Mouse (Mus musculus) lung, postnatal 25 days (tissue): ENCODE data around the gene Hacd2.
A peak's percentile ranks its signal among the peaks of the same experiment; 100 is the strongest.

Source experiments
- DNase-seq: peaks from one replicate; pipeline ENCODE4 v3.0.0; 2022; ENCODE audit warnings: low spot score

Gene Hacd2

DNA sequence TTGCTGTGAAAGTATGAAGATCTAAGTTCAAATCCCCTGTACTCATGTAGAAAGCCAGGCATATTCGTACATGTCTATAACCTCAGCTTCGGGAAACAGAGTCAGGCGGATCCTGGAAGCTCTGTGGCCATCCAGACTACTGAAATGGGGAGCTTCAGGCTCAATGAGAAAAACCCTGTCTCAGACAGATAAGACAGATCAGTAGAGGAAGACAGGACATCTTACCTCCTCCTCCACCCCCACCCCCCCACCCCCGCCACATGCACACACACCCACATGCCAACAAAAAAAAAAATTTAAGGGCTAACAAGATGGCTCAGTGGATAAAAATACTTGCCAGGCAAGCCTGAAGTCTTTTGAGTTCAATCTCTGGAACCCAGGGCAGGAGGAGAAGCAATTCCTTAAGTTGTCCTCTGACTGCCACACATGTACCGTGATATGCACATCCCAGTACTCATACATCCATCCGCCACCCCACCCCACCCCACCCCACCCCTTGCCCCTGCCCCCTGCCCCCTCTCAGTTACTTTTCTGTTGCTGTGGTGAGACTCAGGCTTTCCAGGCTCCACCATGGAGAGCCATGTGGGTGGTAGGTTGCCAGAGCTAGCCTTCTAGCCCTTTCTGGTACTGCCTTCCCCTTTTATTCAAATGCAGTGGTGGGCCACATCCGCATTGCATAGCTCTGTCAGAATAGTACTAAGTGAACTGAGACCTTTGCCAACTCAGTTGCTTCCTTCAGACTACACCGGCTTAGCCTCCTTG is 32.4 kb downstream of the Hacd2 start:
- DNase-seq = no peak

DNA sequence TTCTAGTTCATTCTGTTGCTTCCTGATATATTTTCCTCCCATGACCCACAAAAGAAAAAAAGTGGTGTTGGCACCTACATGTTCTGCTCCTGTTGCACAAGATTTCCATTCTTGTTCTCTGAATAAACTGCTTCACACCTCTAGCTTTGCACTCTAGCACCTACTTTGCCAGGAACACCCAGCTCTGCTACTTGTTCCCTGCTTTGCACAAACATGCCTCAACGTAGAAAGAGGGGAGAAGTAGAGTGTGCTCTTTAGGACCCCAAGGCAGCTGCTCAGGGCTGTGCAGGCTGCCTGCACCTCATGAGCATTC is 32.9 kb downstream of the Hacd2 start:
- peak; percentile 41 for DNase-seq

DNA sequence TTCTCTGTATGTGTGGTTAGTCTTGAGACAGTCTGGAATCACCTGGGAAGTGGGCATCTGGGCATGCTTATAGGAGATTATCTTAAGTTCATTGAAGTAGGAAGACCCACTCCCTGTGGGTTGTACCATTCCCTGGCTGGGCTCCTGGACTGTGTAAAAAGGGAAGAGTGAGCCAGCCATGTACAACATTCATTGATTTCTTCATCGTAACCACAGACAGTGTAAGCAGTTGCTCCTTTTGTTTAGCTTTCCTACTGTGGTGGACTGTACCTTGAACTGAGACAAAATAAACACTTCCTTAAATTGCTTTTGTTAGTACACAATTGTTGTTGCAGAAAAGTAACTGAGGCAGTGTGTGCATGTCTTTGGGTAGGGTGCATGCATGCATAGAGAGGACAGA is 33.6 kb downstream of the Hacd2 start:
- DNase-seq = no peak

DNA sequence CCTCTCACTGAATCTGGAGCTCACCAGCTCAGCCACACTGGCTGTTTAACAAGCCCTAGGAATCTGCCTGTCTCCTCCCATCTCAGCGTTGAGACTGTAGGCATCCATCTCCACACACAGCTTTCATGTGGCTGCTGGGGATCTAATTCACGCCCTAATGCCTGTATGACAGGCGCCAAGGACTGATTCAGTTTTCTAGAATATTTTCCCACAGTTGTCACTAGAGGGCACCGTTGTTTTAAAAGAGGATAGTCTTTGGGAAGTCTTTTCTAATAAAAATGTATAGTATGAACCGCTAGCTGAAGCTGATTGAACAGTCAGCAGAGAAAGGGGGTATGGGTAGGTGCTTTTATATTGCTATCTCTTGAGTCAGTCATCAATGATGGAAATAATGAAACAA is 34.1 kb downstream of the Hacd2 start:
- peak; percentile 34 for DNase-seq

DNA sequence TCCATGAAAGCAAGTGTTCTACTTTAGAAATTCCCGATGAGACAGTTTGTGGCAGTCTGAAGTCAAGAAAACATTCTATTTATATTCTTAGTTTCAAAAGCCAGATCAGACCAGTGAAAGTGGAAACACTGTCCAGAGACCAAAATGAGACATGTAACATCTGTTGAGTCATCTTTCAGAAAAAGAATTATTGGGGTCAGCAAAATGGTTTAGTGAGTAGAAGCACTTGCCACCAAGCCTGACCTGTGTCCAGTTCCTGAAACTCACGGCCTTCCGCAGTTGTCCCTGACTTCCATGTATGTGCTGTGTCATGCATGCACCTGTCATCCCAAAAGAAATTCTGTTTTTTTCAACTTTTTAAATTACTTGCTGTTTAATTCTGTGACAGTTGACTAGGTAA is 34.6 kb downstream of the Hacd2 start:
- no peak for DNase-seq

DNA sequence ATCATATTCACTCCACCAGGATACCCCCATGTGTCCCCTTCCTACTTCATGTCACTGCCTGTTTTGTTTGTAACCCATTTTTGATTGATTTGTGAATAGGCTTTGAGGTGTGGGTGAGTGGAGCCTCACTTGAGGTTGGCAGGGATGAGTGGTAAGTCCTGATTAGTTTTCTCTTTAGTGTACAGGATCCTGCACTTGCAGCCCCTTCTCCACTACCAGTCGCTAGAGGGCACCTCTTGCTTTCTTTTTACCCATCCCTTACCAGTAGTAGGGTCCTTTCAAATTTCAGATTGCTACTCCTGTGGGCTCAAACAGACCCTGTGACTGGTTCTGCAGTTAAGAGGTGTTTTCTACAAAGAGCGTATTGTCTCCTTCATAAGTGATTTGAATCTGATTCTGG is 38.8 kb downstream of the Hacd2 start:
- peak; percentile 7 for DNase-seq

DNA sequence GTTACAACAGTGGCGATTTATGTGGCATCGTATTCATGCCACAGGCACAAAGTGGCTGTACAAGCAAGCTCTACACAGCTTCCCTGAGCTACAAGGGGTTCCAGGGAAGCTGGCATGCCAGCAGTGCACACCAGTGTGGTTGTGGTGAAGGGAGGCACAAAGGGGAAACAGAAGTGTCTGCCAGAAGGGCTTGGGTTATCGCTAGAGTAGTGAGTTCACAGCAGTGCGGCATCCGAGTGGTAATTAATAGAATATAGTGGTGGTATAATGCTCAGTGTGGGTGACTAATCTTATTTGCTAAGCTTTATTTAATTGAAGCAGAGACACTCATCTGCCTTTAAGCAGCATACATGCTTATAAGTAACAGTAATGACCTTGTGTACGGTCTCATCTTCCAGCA is 43.5 kb downstream of the Hacd2 start:
- DNase-seq = no peak

DNA sequence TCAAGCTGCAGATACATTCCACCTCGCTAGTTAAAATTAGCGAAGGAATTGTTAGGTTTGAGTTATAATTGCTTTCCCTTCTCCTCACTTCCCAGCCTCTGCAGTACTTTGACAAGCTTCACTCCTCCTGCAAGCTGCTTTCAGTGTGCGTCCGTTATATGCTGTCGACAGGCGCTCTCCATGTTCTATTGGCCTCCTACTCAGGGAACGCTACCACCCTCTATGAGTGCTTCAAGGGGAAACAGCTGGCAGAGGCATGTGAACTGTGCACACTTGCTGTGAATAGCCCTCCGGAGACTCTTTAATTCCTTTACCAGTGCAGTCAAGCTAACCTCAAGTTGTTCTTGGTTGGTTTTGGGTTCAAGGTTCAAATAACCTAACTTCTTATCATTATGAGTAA is 44.9 kb downstream of the Hacd2 start:
- peak; percentile 20 for DNase-seq

DNA sequence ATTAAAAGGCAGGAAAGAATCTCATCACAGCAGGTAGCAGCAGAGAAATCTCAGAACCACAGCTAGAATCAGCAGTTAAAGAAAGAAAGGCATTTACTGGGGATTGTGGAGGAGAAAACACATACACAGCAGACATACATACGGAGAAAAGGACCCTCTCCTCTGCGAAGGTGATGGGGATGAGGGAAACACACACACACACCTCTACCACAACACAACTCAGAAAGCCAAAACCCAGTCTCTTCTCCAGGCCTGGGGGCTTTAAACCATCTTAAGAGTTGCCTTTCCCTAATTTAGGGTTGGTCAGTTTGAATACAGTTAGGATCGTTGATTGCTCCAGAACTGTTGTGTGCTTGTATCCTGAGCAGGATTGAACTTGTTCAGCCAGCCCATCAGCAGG is 45.4 kb downstream of the Hacd2 start:
- no peak for DNase-seq

DNA sequence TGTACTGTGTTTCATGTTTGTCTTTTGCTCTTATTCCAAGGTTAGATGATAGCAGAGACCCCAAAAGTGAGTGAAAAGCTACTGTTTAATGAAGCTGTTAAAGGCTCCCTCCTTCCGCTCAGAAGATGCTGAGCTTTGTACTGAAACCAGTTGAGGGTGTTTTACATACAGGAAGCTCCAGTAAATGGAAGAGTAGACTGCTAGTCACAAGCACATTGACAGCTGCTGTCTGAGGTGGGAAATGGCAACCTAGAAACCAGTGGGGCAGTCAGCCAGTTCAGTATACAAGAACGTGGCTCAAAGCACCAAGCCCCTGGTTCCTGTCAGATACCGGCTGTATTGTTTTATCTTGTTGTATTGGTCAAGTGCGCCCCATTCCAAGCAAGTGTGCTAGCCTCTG is 46.7 kb downstream of the Hacd2 start:
- DNase-seq = no peak

DNA sequence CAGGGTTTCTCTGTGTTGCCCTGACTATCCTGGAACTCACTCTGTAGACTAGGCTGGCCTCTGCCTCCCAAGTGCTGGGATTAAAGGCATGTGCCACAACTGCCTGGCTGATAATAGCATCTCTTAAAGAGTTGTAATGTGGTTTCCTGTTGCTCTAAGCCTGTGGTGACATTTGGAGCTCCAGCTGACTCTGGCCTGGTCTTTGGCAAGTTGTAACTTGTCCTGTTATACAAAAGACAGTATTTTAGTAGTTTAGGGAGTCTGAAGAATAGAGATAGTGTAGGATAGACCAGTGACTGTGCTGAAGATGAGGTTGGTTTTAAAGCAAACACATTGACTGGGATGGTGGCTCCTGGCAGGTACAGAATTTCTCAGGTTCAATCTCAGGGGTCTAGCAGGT is 52.2 kb downstream of the Hacd2 start:
- DNase-seq = no peak

DNA sequence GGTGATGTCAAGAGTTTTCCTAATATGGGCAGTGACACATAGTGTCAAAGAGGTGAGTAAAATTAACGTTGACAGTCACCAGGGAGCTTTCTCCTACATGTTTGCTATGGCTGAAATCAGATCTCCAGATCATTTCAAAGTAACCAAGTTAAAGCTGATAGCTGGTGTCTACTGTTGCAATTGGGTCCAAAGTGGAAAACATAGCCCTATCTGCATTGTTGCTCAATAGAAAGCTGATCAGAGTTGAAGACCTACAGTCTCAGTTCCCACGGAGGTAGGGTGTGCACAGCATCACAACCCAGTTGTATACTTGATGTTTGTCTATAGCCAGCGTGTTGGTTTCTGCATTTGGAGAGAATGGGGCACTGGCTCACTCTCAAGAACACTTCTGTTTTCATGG is 53.4 kb downstream of the Hacd2 start:
- DNase-seq = no peak

DNA sequence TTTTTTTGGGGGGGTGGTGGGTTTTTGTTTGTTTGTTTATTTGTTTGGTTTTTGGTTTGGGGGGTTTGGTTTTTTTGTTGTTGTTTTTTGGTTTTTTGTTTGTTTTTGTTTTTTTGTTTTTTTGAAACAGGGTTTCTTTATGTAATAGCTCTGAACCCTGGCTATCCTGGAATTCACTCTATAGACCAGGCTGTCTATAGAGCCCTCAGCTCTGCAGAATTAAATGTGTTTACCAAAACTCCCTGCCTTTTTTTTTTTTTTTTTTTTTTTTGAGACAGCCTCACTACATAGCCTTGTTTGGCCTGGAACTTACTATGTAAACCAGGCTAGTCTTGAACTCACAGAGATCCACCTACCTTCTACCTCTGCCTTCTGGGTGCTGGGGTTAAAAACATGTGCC is 71.3 kb downstream of the Hacd2 start:
- DNase-seq = no peak

DNA sequence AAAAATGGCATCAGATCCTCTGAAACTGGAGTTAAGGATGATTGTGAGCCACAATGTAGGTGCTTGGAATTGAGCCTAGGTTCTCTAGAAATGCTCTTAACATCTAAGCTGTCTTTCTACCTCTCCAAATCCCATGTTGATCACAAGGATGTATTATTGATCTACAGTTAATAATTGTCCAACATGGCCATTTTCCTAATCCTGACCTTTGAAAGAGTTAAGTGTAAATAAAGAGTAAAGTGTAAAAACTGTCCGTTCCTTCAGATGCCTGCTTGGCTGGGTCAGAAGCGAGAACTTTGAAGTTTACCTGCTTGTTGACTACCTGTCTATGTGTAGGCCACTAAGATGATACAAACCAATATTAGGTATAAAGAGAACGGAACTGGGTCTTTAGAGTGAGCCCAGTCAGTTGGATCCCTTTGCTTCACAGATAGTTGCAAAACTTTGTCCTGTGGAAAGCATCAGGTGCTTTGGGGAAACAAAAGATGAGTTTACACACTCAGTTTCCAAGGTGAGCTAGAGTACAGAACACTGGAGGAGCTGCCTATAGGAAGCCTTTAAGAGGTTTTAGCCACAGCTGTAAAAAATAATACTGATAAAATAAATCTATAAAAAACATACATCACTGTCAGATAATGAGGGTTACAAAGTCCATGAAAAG is 75.8 kb downstream of the Hacd2 start:
- no peak for DNase-seq

DNA sequence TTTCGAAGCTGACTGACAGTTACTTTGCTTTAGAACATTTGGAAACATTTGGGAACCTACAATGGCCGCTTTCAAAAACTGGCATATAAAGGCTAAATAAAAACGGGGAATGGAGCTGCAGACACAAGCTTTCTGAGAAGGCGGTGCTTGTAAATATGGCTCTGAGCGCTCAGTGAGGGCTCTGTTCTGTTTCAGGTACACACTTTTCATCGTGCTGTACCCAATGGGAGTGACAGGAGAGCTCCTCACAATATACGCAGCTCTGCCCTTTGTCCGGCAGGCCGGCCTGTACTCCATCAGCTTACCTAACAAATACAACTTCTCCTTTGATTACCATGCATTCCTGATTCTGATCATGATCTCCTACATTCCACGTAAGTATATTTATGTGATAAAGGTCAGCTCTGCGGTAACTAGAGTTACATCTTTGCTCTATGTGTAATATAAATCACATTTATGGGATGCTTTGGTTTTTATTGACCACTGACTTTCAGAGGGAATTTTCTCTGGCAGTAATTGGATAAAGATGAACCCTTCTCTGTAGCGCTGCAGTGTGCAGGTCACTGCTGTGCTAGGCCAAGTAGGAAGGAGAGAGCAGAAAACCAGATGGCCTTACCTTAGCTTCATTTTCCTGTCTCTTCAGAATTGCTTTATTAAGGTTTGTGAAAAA is 79.7 kb downstream of the Hacd2 start:
- no peak for DNase-seq

DNA sequence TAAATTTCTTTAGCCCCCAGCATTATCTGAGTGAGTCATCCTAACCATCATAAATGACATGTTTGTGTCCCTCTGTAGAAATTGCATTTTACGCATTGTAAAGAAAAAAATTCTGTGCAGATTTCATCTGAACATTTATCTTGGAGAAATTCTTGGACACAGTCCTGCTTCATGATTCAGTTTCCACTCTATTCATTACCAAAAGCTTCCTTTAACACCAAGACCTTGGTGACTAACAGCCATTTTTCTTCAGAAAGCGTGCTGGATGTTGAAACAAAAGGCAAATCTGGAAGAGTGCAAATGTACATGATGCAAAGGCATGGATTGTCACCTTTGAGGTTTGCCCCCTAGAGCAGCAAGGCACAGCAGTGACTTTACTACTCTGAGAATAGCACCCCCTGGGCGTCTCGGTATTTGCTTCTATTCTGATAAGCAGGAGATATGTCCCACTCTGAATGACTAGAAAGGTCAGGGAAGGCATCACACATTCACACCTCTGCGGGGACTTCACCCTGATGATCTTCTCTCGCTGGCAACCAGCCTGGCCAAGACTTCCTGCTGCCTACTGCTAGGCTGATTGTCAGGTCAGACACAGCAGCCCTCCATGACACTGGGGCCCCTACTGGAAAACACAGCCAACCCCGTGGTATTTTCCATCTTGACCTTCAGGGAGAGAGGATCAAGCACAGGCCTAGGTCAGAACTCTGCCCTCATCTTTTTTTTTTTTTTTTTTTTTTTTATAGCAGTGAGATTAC is 80.8 kb downstream of the Hacd2 start:
- DNase-seq = no peak

DNA sequence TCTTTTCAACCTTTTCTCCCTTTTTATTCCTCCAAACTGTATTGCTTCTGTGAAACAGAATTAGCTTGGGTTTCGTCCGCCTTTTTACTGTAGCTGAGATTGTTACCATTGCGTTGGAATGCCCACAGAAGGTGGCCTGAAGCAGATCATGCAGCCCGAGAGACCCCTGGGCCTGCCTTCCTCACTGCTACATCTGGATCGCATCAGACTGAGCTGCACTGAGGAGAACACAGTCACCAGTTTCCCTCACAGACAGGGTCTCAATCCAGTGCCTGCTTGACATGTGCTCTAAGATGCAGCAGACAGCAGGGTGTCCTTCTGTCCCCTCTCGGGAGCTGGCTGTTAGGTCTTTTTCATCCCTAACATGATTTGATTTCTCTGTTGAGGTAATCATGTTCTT is 85.8 kb downstream of the Hacd2 start:
- no peak for DNase-seq

DNA sequence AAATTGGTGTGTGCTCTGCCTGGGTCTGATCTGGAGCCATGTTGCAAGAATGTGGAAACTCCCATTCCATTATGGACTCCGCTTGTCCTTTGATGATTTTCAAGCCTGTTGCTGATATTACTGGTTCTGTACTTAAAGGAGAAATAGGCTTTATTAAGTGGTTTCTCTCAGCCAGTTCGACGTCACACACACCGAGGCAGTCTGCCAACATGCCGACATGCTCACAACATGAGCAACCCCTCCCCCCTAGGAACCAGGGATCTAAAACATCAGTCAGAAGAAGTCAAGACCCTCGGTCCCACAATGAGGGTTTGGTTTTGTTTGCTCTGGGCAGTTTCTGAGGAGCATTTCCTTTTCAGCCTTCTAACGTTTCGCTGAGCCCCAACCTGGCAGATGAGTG is 86.9 kb downstream of the Hacd2 start:
- DNase-seq = no peak

DNA sequence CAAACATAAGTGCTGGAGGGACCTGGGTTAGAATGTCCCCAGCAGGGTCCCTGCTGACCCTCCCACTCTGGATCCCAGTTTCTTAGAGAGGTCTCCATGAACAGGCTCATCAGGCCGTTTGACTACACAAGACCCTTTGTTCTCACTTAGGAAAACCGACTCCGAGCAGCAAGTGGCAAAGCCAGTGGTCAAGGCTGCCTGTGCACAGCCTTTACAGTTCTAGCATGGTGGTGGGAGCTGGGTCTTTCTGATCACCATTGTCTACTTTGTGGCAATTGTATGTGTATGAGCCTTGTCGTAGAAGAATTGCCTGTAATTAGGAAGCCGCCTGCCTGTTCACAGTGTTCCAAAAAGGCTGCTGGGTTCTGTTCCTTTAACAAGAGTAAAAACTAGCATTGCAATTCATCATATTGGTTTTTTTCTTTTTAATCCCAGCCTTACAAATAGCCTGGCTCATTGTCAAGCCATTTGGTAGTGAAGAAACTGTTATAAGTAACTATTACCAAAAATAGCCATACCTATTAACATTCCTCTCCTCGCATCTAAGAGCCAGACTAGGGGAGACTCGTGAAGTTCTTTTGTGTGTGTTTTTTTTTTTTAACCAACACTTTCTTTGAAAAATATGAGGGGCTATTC is 87.5 kb downstream of the Hacd2 start:
- DNase-seq = no peak

DNA sequence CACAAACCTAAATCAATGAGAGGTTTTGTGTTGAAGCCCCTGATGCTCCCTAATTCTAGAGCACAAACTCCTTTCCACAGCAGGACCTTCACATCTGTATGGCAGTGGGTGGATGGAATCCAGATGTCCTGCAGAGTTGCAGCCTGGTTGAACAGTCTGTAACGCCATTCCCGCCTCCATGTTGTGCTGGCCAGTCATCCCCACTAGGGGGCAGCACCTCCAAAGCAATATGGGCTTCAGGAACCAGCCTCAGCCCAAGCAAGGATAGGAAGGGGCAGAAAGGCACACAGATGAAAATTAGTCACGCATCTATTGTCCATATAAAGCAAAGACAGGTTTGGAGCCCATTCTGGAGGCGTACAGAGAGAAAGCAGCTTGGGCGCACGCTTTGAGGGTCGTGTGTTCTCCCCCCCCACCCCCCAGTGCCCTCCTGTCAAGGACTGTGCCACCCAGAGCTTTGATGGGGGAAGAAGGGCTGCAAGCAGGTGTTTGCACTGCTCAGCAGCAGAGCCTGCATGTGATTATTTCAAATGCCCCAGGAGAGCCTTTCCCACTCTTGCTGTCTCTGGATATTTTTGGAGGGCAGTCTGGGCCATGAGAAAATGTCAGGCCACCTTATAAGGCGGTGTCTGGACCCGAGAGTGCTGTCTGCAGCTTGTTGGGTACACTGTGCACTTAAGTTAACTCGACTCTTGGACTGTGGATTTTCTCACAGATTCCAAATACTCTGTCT is 88.3 kb downstream of the Hacd2 start:
- peak; percentile 82 for DNase-seq

DNA sequence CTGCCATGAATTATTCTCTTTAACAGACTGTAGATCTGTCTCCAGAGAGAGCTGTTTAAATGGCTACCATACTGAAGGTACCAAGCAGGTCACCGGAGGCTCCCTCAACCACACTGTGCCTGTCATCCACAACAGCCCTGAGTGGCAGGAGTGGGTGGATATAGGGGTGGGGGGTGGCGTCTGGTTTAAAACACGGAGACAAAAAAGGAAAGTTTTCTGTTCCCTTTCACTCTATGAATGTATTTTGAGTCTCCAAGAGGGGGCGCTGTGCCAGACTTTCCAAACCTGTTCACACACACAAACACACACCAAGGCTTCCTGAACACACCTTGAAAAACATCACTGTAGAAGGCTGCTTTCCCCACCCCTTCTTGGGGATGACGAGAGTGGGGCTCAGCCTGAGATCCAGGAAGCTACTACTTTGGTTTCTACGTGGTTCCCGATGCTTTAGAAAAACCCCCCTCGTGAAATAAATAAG is 89.0 kb downstream of the Hacd2 start:
- DNase-seq = no peak

DNA sequence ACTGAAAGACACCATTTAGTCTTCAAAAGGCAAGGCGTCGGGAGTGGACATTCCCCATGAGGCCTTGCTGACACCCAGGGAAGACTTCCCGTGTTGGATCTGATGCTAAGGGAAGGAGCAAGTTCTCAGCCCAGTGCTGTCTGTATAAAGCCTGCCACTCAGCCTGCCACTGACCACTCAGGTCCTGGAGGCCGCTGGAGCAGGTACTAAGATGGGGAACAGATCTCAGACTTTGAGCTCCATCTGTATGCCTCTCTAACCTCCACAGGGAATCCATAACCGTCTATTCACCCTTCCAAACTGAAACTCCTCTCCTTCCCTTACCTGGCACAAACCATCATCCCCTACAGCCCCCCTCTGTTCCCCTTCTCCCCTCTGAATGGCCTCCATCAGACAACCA is 91.3 kb downstream of the Hacd2 start:
- no peak for DNase-seq
